Mouse (Mus musculus) cerebellum, adult 11 months (tissue): ENCODE measurements at regions not wholly inside any gene's neighbourhood (a gene's known extent, or its start where the extent isn't known, plus 50 kb on each side); places are given as distances from the start of the nearest gene placed in this dataset.
"Not testable (repeated sequence)": the region's sequence is repeated elsewhere in the genome, so short reads cannot be mapped to it uniquely, and the experiment has no call there.

ENCODE experiments used
- DNase-seq: peaks from one replicate; pipeline ENCODE4 v3.0.0; 2022

DNA sequence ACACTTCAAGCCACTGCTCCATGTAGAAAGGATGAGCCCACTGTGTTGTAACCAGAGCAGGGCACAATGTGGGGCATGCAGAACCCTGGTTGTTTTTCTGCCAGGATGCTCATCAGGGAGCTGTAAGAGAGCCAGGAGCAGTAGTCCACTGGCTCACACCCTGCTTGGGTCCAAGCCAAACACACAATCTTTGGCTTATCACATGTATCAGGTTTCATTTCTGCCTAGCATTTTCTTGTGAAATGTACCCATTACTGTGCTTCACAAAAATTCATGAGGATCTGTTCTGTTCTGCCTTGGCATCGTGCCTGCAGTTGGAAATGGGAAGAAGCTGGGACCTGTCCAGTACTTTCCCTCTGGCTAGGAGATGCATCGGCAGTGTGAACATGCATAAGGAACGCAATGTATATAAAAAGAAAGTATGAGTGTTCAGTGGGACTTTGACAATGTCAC lies 491.6 kb upstream of the Igfbp3 start:
- DNase-seq: peak; percentile 58

DNA sequence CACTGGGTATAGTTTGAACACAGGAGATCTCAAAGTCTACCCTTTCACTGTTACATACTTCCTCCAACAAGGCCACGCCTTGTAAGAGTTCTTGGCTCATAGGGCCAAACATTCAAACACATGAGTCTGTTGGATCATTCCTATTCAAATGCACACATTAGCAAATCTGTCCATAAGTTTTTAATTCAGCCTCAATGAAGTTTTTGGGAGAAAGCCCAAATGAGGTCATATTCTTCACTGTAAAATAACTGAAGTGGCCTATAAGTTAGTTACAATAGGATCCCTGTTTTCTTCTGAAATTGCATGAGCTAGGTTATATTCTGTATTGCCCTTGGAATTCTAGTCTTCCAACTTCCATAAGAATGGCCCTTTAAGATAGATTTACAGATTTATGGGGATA lies 483.9 kb upstream of the Igfbp3 start:
- no peak for DNase-seq

DNA sequence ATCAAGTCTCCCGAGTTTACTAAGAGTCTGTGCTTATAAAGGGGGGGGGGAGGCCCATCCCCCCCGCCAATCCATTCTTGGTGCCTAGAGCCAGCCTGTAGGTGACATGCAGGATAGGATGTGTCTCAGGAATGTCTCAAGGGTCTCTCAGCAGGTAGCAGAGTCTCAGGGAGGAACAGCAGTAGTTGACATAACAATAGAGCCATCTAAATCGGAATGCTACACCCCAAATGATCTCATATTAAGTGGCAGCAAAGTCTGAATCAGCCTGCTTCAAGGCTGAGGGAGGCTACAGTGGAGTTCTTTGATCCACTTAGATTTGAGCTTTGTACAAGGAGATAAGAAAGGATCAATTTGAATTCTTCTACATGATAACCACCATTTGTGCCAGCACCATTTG lies 476.0 kb upstream of the Igfbp3 start:
- DNase-seq: not testable (repeated sequence)

DNA sequence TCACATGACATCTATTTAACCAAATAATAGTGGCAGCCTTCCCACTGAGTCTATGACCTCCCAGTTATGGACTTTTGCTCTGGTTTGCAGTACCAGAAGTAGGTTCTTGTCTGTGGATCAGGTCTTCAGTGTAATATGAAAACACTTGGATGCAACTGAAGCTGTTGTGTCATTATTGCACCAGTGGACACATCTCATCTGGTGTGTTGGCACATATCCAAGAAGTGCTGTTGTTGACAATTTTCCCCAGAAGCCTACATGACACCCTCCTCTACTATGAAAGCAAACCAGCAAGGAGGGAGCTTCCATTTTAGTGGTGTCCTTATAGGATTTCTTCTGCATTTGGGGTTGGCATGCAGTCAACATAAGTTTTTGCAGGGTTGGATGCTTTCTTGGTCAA lies 459.1 kb upstream of the Igfbp3 start:
- DNase-seq: no peak

DNA sequence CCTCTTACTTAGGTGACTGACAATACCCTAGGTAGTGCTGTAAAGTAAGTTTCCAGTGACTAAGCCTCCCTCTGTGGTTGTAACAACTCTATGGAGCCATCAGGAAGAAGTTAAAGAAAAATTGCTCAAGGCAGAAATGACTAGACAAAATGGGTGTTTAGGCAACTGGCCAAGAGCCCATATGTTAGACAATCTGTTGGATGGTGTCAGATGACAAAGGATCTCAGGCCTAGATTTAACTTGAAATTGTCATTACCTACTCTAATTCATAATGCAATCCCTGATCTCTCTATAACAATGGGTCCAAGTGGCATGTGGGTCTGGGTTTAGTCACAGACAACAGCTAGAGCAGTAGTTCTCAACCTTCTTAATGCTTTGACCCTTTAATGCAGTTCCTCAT lies 416.9 kb upstream of the Igfbp3 start:
- DNase-seq: no peak

DNA sequence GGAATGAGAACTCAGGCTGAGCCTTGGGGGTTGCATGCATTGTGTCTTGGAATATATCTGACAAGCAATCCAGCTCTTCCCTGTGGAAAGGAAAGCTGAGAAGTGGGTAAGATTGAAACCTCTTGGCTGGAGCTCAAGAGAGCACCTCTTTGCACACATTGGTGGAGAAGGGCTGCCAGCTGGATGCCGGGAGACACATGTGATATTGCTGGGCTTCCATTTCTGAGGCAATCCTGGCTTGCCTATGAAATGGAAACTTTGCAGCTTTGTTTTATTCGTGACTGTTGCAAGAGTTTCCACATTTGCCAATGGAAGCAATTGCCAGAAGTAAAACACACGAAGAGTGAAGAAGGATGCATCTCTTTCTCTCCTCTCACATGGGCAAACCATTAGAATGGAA lies 411.5 kb upstream of the Igfbp3 start:
- no peak for DNase-seq

DNA sequence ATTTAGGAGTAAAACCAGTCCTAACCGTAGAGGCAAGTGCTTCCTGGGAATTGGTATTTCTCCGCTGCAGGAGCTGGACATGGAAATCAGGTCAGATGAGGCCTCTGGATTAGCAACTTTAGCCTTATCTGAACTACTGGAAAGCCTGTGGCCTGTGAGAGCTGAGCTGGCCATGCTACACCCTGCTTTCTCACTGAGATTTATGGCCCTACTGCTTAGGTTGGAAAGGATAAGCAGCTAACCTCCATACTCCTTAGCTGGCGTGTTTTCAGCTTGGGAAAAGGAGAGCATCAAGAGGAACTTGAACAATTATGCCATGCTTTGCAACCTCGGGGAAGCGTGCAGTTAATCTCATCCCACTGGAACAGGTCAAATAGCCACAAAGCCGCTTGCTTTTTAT lies 406.6 kb upstream of the Igfbp3 start:
- no peak for DNase-seq

DNA sequence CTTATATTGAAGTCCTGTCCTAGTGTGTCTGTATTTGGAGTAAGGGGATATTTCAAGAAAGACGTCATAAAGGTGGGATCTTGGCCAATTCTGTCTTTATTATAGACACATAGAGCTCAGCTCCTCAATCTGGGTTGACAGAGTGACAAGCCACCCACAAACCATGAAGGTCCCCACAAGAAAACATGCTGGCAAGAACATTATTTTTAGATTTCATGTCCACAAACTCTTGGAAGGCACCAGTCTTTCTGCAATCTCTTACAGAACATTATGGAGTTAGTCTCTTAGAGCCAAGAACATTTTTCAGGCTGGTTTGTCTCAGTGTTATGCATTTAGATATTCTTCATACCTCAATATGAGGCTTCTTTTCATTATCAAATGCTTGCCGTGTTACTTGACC lies 397.0 kb upstream of the Igfbp3 start:
- DNase-seq: no peak

DNA sequence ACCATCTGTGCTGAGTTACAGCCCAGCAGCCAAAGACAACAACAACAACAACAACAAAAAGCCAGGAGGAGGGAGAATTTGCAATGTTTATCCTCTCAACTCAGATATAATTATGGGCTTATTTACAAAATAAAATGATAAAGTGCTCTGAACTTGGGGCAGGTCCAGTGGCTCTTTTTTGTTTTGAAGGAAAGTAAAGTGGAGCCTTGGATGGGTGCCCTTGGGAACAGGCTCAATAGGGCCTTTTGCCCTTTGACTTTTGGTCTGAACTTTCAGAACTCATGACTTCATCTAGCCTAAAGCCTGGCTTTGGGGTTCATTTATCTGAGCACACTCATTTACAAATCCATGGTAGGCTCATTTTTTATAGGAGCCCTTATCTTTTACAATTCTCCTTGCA lies 396.2 kb upstream of the Igfbp3 start:
- no peak for DNase-seq

DNA sequence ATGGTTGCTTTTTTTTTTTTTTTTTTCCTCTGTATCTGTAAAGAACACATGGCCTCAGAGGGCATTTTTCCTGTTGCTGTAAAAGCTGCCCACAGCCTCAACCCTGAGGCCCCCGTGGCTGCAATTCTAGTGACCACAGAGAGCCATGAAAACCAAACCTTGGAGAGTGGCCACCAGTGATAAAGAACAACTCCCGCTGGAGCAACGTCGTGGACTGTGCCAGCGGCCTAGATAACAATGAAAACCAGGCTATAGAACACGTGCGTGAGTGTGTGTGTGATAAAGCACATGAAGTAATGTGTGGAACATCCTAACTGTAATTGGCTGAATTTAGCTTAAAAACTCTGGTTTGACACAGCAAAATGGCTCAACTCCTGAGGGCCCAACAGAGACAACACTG lies 392.9 kb upstream of the Igfbp3 start:
- DNase-seq: no peak

DNA sequence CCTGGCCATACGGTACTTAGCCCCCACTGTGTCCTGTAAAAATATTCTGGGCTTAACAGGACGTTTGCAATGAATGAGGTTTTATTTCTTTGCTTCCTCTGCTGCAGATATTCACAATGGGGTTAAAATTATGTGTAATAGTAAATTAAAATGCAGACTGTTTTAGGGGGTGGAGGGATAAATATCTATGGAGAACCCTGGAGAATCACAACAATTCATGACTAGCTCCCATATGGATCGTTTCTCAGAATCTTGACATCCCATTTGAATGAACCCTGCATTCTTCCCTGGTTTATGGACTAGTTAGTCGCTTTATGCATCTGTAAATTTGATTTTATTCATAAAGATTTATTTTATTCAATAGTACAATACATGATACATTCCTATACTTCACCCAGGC lies 378.3 kb upstream of the Igfbp3 start:
- DNase-seq: no peak

DNA sequence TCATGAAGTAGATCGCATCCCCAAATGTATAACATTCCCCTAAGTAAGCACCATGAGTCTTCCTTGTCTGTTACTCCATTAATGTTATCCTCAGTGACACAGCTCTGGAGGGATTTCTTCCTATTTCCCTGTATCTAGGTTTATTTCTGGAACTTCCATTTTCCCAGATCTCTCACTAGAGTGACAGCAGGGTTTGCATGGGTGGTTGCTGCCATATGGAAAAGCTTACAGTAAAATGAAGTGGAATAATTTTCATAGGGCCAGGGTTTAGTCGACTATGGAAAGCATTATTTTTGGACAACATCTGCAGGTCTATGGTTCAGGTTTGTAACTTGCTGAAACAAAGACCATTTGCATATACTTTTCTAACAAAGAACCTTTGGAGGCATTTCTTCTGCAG lies 369.6 kb upstream of the Igfbp3 start:
- no peak for DNase-seq

DNA sequence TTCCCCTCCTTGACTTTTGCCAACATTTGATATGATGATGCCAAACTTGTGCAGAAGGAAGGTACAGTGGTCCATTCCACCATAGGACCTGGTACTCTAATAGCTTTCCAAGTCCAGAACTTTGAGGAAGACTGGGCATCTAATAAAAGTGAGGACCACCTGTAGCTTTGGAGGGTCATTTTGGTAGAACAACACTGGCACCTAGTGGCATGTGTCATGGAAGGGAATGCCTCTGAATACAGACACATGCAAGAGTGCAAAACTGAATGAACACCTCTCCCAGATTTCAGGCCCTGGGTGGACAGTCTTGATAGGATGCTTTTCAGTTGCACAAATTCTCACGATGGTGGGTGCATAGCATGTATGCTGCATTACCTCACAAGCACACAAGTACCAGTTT lies 354.8 kb upstream of the Igfbp3 start:
- peak; percentile 2 for DNase-seq

DNA sequence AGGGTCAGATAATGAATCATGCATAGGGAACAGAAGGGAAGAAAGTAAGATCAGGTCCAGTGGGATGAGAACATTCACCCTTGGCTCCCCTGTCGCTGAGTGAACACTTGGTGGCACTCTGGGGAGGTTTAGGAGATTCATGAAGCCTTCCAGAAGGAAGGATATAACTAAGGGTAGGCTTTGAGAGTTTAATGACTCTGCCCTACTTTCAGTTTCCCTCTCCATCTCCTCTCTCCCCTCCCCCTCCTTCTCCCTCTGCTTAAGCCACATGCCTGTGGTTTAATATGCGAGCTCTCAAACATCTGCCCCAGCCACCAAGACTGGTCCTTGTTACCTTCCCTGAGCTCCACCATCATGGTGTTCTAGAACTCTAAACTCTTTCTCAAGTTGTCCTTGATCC lies 348.3 kb upstream of the Igfbp3 start:
- no peak for DNase-seq

DNA sequence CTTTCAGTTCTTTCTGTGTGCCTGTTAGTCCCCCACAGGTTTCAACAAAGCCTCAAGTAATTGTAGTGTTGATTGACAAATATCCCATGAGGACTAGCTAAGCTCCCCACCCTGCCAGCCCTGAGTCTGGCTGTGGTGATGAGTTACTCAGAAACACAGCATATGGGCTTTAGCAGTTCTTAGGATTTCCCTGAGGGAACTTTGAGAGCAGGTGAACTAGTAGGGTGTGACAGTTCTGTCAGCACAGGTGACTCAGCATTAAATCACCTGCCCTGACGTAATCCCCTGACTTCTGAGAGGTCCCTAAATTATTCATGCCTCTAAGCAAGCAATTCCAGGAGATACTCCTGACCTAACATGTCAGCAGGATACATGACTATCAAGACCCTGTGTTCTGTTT lies 347.7 kb upstream of the Igfbp3 start:
- DNase-seq: no peak

DNA sequence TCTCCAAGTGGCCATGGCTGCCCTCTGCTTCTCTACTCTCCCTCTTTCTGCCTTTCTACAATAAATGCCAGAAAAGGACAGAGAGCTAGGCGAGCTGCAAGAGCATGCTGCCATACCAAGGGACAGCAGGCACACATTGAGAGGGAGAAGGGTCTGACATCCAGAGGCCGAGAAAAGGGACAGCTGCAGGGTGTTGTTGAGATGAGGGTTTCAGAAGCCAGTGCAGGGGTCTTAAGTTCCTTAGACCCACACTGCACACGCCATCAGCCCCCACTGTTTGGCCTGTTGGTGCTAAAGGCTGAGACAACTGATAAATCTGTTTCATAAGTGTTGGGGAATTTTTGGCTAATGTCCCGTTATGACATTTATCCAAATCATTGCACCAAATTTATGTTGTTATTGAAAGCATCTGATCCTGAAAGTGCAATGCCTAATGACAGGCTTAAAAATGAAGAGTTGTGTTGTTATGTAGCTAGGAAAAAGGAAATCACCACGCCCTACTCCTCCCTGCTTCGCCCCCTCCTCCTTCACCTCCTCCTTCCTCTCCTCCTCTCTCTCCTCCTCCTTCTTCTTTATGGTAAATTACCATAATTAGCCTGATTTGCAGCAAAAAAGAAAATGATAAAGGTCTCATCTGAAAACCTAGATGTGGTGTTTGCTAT lies 342.0 kb upstream of the Igfbp3 start:
- no peak for DNase-seq

DNA sequence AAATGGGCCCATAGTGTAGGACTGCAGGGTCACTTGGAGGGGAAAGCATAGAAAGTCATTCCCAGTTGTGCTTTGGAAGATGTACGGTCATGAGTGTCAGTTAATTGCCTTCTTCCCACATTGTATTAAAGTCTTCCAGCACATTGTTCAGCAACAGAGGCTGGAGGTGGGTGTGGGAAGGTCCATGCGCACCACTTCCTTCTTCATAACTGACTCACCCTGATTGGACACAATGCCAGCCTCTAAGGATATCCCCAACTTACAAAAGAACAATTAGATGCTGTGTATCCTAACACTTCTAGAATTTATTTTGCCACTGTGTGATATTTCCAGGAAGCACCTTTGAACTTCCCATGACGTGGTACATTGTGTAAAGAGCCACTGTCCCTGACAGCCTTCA lies 338.4 kb upstream of the Igfbp3 start:
- no peak for DNase-seq

DNA sequence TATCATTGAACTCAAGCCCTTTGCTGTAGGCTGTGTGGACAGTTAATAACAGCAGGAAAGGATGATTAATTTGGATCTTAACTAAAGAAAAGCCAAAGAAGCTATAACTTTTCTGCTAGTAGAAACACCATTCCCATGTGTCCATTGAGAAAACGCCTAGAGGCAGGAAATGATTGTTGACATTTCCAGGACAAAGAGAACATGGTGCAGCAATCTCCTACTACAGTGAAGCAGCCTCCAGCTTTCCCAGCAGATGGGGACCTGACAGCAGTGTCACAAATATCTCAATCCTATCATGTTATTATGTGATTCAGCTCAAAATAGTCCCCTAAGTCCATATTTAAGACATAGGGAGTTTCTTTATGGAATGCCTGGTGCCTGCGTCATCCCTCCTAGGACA lies 334.1 kb upstream of the Igfbp3 start:
- DNase-seq: no peak

DNA sequence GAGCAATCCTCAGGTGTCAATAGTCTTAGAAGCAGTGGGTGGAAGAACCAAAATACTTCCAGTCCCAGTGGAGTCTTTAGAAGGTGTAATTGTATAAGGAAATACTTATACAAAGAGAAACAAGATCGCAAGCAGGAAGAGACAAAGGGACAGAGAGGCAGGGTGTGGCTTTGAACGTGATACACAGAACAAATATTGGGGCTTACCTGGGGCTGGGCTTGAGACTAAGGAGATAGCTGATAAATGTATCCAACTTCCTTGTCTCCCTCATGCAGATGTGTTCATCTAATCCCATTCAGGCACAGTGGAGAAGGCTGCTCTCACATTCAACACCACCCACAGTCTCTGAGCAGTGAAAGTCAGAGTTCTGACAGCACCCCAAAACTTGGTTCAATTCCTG lies 331.9 kb upstream of the Igfbp3 start:
- DNase-seq: no peak

DNA sequence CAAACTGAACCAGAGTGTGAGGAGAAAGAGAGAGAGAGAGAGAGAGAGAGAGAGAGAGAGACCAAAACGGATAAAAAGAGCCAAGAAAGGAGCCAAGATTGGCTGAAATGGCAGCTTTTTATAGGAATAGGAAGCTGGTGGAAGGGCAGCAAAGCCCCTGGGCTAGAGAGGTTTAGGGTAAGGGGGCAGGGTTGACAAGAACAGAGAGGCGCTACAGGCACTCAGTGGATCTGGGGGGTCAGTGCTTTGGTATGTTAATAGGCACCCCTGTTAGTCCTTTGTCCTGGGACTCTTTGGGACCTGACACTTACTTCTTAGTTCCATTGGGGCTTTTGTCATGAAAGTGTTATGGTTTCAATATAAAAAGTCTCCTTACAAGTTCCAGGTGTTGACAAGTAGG lies 320.9 kb upstream of the Igfbp3 start:
- DNase-seq: no peak

DNA sequence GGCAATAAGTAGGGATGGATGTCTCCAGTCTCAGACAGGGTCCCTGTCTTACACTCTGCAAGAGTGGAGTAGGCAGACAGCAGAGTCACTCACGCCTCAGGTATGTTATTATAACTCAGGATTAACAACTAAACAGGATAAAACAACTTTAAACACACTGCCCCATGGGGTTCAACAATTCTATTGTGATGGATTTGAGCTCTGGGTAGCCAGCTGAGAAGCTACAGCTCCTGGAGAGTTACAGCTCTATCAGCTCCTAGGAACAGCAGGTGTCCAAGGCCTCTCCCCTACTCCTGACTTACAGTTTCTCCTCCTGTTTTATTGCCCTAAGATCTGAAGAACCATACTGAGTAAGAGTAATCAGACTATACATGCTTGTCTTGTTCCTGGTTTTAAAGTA lies 319.6 kb upstream of the Igfbp3 start:
- no peak for DNase-seq

DNA sequence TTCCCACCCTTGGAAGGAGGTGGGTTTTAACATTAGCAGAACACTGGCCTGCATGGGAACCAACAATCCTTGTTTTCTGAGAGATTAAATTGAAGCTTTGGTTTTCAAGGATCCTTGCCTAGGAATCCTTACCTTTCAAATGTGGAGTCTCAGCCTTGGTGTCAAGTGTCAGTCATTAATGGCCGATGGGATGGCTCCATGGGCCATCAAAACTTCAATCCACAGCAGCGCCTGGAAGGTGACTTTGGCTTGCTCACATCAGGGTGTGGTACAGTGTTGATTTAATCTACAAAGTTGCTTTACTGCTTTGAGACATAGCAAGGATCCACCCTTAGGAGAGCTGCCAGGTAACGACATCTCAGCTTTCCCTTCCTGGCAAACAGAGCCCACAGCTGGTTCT lies 318.1 kb upstream of the Igfbp3 start:
- no peak for DNase-seq

DNA sequence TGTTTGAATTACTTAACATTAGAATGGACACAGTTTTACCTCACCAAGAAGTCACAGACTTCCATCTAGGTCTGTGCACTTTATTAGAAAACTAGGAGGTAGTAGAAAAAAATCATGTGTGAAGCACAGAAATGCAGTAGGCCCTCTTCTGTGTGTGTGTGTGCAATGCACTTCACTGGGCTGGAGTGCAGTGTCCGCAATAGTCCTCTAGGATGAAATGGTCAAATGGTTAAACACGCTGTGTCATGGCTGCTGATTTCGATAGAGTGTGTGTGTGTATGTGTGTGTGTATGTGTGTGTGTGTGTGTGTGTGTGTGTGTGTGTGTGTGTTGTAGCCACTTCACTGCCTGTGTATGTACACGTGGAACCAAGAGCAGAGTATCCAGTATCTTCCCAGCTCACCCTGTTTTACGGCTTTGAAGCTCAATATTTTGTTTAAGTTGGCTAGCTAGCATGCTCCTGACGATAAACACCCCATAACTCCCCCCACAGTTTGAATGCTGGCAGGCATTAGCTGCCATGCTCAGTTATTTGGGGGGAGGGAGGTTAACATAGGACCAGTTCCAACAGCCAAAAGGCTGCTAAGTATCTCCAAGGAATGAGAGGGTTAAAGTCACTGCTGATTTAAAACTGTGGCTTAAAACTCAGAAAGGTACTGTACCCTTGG lies 316.9 kb upstream of the Igfbp3 start:
- no peak for DNase-seq

DNA sequence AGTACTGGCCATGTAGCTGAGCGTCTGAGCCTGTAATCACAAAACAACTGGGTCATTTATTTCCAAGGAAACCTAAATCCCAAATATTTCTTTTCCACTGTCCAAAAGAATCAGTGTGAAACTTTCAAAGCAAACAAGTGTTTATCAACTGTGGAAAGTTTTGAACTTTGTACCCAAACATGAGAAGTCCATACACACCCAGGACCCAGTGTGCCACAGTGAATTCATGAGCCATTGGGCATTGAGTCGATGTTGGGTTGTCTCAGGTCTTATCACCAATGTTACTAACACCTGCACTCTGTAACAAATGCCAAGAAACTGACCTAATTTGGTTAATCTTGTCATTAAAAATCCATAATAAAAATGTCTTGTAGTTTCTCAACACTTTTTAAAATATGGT lies 305.8 kb upstream of the Igfbp3 start:
- DNase-seq: no peak

DNA sequence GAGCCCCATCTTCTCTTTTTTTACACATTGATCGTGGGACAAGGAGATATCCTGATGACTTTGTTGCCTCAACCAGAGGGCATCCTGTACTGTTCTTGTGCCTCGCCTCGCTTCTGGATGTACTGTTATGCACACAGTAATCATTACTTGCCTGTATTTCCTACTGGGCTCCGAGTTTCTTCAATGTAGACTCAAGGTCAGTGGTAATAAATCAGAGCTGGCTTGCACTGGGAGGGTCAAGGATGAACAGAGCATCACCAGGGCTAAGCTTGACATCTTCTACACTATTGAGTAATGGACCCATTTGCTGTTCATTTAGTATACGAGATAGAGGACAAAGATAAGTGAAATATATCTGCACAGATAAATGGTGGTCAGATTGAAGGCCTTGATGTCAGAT lies 295.1 kb upstream of the Igfbp3 start:
- no peak for DNase-seq
